ENCODE assay signal across 8 mouse cellular contexts in genomic region chr5:139449161-139449791, GRCm38 (mm10). TPM values are rescaled to one million over a fixed set of nuclear protein-coding genes. Genes with fewer than 3 reads are reported as not detected.
DNase-seq lines count a peak whose midpoint lies in the region; ATAC-seq lines count a peak whose summit lies in the region.

No protein-coding gene starts in this region.

- DNase-seq in 3T3-L1 (ENCODE audit: low read depth, low spot score) = peak; percentile 33
- DNase-seq in adrenal gland, adult 2 months = peak; percentile 74
- DNase-seq in kidney, postnatal 36 days = peak; percentile 45 to 47
- DNase-seq in right cerebral cortex, postnatal 4 days = no peak
- no peak for DNase-seq in gastrocnemius, postnatal 4 days (ENCODE audit: low spot score in 2 of 2)
- DNase-seq in frontal cortex, postnatal 36 days (ENCODE audit: low spot score in 2 of 2) = no peak

- peak; percentile 89 for ATAC-seq in granulocyte monocyte progenitor cell, adult 5-6 weeks (replicated peaks; ENCODE audit: poor library complexity, severe bottlenecking)
- 0 out of 2 replicates have a peak, but pooled peaks have one; percentile 11 for ATAC-seq in monocyte, adult 5-6 weeks (replicated peaks; ENCODE audit: insufficient number of reproducible peaks, low FRiP score, low TSS enrichment, poor library complexity, severe bottlenecking)

RNA-seq across cellular contexts. Expression of gene 3110082I17Rik, which starts 11.1 kb away (rescaled TPM):
- total RNA-seq in adrenal gland, adult 2 months (2021) = 10 to 100 TPM in 1 of 2 experiments, 1 to 10 TPM in 1; 8.6 to 14.8 TPM
- 9.8 and 10.6 TPM in 2 replicates for polyA plus RNA-seq in adrenal gland, adult 2 months (2012; rRNA removed)
- 25.0 and 44.6 TPM in 2 replicates for total RNA-seq in granulocyte monocyte progenitor cell, adult 5-6 weeks (2014; fragmentation: Nextera tagmentation)
- total RNA-seq in granulocyte monocyte progenitor cell, adult 5-6 weeks (2017) = 52.1 and 54.1 TPM in 2 replicates
- total RNA-seq in monocyte, adult 5-6 weeks (2017) = 16.2 to 45.2 TPM (median 35.8 TPM) in 3 replicates
- 10 to 100 TPM; 12.3 to 12.6 TPM for total RNA-seq in gastrocnemius, postnatal 4 days (2021)

RNA-seq across cellular contexts. Expression of gene Gper1, which starts 26.3 kb away (rescaled TPM):
- 1 to 10 TPM; 3.4 to 6.4 TPM for total RNA-seq in adrenal gland, adult 2 months (2021)
- polyA plus RNA-seq in adrenal gland, adult 2 months (2012; rRNA removed) = 5.2 and 7.2 TPM in 2 replicates
- total RNA-seq in granulocyte monocyte progenitor cell, adult 5-6 weeks (2014; fragmentation: Nextera tagmentation) = not detected in 2 replicates
- not detected in 2 replicates for total RNA-seq in granulocyte monocyte progenitor cell, adult 5-6 weeks (2017)
- total RNA-seq in monocyte, adult 5-6 weeks (2017) = 0.53 to 1.3 TPM in 2 of 3 replicates, not detected in the other
- 1 to 10 TPM; 3.9 to 4.4 TPM for total RNA-seq in gastrocnemius, postnatal 4 days (2021)

RNA-seq across cellular contexts. Expression of gene Zfand2a, which starts 35.1 kb away (rescaled TPM):
- 10 to 100 TPM; 27.5 to 44.8 TPM for total RNA-seq in adrenal gland, adult 2 months (2021)
- polyA plus RNA-seq in adrenal gland, adult 2 months (2012; rRNA removed) = 11.5 and 14.8 TPM in 2 replicates
- total RNA-seq in granulocyte monocyte progenitor cell, adult 5-6 weeks (2014; fragmentation: Nextera tagmentation) = 7.8 and 14.9 TPM in 2 replicates
- 13.0 and 20.6 TPM in 2 replicates for total RNA-seq in granulocyte monocyte progenitor cell, adult 5-6 weeks (2017)
- 19.3 to 53.0 TPM (median 49.3 TPM) in 3 replicates for total RNA-seq in monocyte, adult 5-6 weeks (2017)
- total RNA-seq in gastrocnemius, postnatal 4 days (2021) = 10 to 100 TPM; 13.6 to 13.7 TPM

RNA-seq across cellular contexts. Expression of gene C130050O18Rik, which starts 44.2 kb away (rescaled TPM):
- total RNA-seq in adrenal gland, adult 2 months (2021) = 1 to 10 TPM in 1 of 2 experiments, under 1 TPM in 1; 0.46 to 1.3 TPM
- polyA plus RNA-seq in adrenal gland, adult 2 months (2012; rRNA removed) = 1.7 and 1.9 TPM in 2 replicates
- total RNA-seq in granulocyte monocyte progenitor cell, adult 5-6 weeks (2014; fragmentation: Nextera tagmentation) = 0.53 and 5.8 TPM in 2 replicates
- 1.4 and 3.6 TPM in 2 replicates for total RNA-seq in granulocyte monocyte progenitor cell, adult 5-6 weeks (2017)
- total RNA-seq in monocyte, adult 5-6 weeks (2017) = 28.4 to 51.7 TPM (median 32.7 TPM) in 3 replicates
- under 1 TPM; 0.80 to 0.88 TPM for total RNA-seq in gastrocnemius, postnatal 4 days (2021)

Comparison
In these comparisons a context has a peak if more than half of its experiments do, and no peak if none do; other contexts are left out.
1. DNase-seq: peak in 3T3-L1 (single experiment), adrenal gland, adult 2 months (single experiment) and kidney, postnatal 36 days (2 of 2); none in right cerebral cortex, postnatal 4 days (single experiment), gastrocnemius, postnatal 4 days (0 of 2) and frontal cortex, postnatal 36 days (0 of 2).